24 mouse cellular contexts compared by ENCODE assay signal in genomic region chr9:117361431-117361830, GRCm38 (mm10).
DNase-seq lines count a peak whose midpoint lies in the region; ATAC-seq and TF ChIP-seq lines count a peak whose summit lies in the region.
"Had no signal": no experiment of that assay in that cellular context is flagged by ENCODE, and none has a peak within 500 bp of the region (broad histone marks: within the 10 kb centered on the region; RNA-seq: fewer than 3 reads in every experiment).

No protein-coding gene starts in this region.

- H3K4me3 ChIP-seq in forebrain, embryonic 11.5 days (ENCODE audit: low read depth, low read length) = no peak overlapping the region
- H3K4me3 ChIP-seq in forebrain, embryonic 13.5 days = no peak overlapping the region
- H3K4me3 ChIP-seq in midbrain, postnatal 0 days (ENCODE audit: low read depth, low read length) = no peak overlapping the region
- H3K4me3 ChIP-seq in midbrain, embryonic 11.5 days (ENCODE audit: low read depth, low read length) = no peak overlapping the region
- H3K4me3 ChIP-seq: heart, embryonic 15.5 days; liver, embryonic 13.5 days; myocyte had no signal

- H3K27ac ChIP-seq in forebrain, embryonic 11.5 days (ENCODE audit: low read depth, low read length) = no peak overlapping the region
- H3K27ac ChIP-seq in forebrain, embryonic 13.5 days = no peak overlapping the region
- H3K27ac ChIP-seq in midbrain, postnatal 0 days (ENCODE audit: low read depth, low read length) = no peak overlapping the region
- H3K27ac ChIP-seq in midbrain, embryonic 11.5 days (ENCODE audit: low read depth, low read length) = no peak overlapping the region
- H3K27ac ChIP-seq: heart, embryonic 15.5 days; liver, embryonic 13.5 days; stomach, postnatal 0 days had no signal

- DNase-seq in forebrain, embryonic 11.5 days (ENCODE audit: low spot score) = no peak
- DNase-seq in midbrain, postnatal 0 days (ENCODE audit: low spot score) = peak; percentile 38
- no peak for DNase-seq in midbrain, embryonic 11.5 days (ENCODE audit: low spot score, missing footprints)
- DNase-seq in embryo, embryonic 11 days = peak; percentile 45
- peak; percentile 65 for DNase-seq in mesoderm, embryonic 11.5 days (ENCODE audit: low read depth, low spot score)
- DNase-seq in gastrocnemius, adult 8-10 months (ENCODE audit: low spot score in 2 of 2) = no peak
- DNase-seq: cerebellum, adult 11-12 months; cerebellum, postnatal 14 days; heart, postnatal 4 days; kidney, adult 18-20 months; kidney, postnatal 4 days; liver, embryonic 13.5 days; lung, adult 2 months; lung, postnatal 14 days; midbrain, embryonic 14.5 days; right cerebral cortex, postnatal 4 days; thymus, adult 2 months; thymus, postnatal 4 days had no signal

- no peak for TF ChIP-seq CTCF in midbrain, postnatal 0 days (IDR thresholded peaks at IDR 0.05)

- H3K4me2 ChIP-seq in forebrain, embryonic 11.5 days (ENCODE audit: low read depth, low read length, severe bottlenecking) = no peak overlapping the region
- H3K4me2 ChIP-seq in forebrain, embryonic 13.5 days = no peak overlapping the region
- no peak overlapping the region for H3K4me2 ChIP-seq in midbrain, postnatal 0 days (ENCODE audit: low read depth, low read length, poor library complexity, severe bottlenecking)
- H3K4me2 ChIP-seq in midbrain, embryonic 11.5 days = no peak overlapping the region
- H3K4me2 ChIP-seq: heart, embryonic 15.5 days; liver, embryonic 13.5 days had no signal

- WGBS in forebrain, embryonic 11.5 days = 10% methylated on average over 5 of the region's 5 CpGs
- 4% methylated on average over 5 of the region's 5 CpGs for WGBS in forebrain, embryonic 13.5 days
- WGBS in midbrain, postnatal 0 days = 30% methylated on average over 5 of the region's 5 CpGs
- 22% methylated on average over 5 of the region's 5 CpGs for WGBS in midbrain, embryonic 11.5 days

- H3K9ac ChIP-seq in forebrain, embryonic 11.5 days (ENCODE audit: low read length) = no peak overlapping the region
- H3K9ac ChIP-seq in forebrain, embryonic 13.5 days = no peak overlapping the region
- H3K9ac ChIP-seq in midbrain, postnatal 0 days (replicated peaks; ENCODE audit: low read length, poor library complexity, severe bottlenecking) = no peak overlapping the region
- H3K9ac ChIP-seq in midbrain, embryonic 11.5 days (ENCODE audit: low read length) = no peak overlapping the region
- H3K9ac ChIP-seq: heart, embryonic 15.5 days; liver, embryonic 13.5 days had no signal

- peak; percentile 40; the same call in 1 of the 2 replicates for ATAC-seq in forebrain, embryonic 11.5 days (replicated peaks; ENCODE audit: low FRiP score)
- no peak for ATAC-seq in forebrain, embryonic 13.5 days
- no peak for ATAC-seq in midbrain, postnatal 0 days (ENCODE audit: low FRiP score)
- ATAC-seq in midbrain, embryonic 11.5 days (ENCODE audit: low FRiP score) = no peak
- ATAC-seq in CD4-positive, CD25-positive, alpha-beta regulatory T cell, adult 4 months = no peak
- ATAC-seq: inflammation-experienced regulatory T-cells, adult 6 months had no signal

- H3K9me3 ChIP-seq in forebrain, embryonic 11.5 days (ENCODE audit: control insufficient read depth, low read length) = no peaks in the 10 kb centered on the region
- H3K9me3 ChIP-seq in forebrain, embryonic 13.5 days (replicated peaks) = no peaks in the 10 kb centered on the region
- no peaks in the 10 kb centered on the region for H3K9me3 ChIP-seq in midbrain, postnatal 0 days (ENCODE audit: low read length)
- H3K9me3 ChIP-seq in midbrain, embryonic 11.5 days (ENCODE audit: control insufficient read depth, low read length) = no peaks in the 10 kb centered on the region
- H3K9me3 ChIP-seq: heart, embryonic 15.5 days; liver, embryonic 13.5 days had no signal

- no peaks in the 10 kb centered on the region for H3K36me3 ChIP-seq in forebrain, embryonic 11.5 days (ENCODE audit: control insufficient read depth, insufficient read depth, low read length)
- H3K36me3 ChIP-seq in forebrain, embryonic 13.5 days (ENCODE audit: poor library complexity, severe bottlenecking) = no peaks in the 10 kb centered on the region
- no peaks in the 10 kb centered on the region for H3K36me3 ChIP-seq in midbrain, postnatal 0 days (ENCODE audit: insufficient read depth, low read length)
- H3K36me3 ChIP-seq in midbrain, embryonic 11.5 days (ENCODE audit: control insufficient read depth, insufficient read depth, low read length) = no peaks in the 10 kb centered on the region
- H3K36me3 ChIP-seq: heart, embryonic 15.5 days; liver, embryonic 13.5 days had no signal

- peaks cover 1% of the 10 kb centered on the region; the same call in 1 of the 2 replicates for H3K4me1 ChIP-seq in forebrain, embryonic 11.5 days (replicated peaks; ENCODE audit: control insufficient read depth, insufficient read depth, low read length)
- H3K4me1 ChIP-seq in forebrain, embryonic 13.5 days = peaks cover 21% of the 10 kb centered on the region
- peaks cover 3% of the 10 kb centered on the region; the same call in 1 of the 2 replicates for H3K4me1 ChIP-seq in midbrain, postnatal 0 days (ENCODE audit: insufficient read depth, low read length)
- peaks cover 23% of the 10 kb centered on the region for H3K4me1 ChIP-seq in midbrain, embryonic 11.5 days (ENCODE audit: control insufficient read depth, insufficient read depth, low read length)
- H3K4me1 ChIP-seq: liver, embryonic 13.5 days had no signal

- peaks cover 7% of the 10 kb centered on the region; the same call in 1 of the 2 replicates for H3K27me3 ChIP-seq in forebrain, embryonic 11.5 days (ENCODE audit: control insufficient read depth, insufficient read depth, low read length)
- H3K27me3 ChIP-seq in forebrain, embryonic 13.5 days = peaks cover 41% of the 10 kb centered on the region
- no peaks in the 10 kb centered on the region for H3K27me3 ChIP-seq in midbrain, postnatal 0 days (ENCODE audit: insufficient read depth, low read length)
- H3K27me3 ChIP-seq in midbrain, embryonic 11.5 days (ENCODE audit: control insufficient read depth, insufficient read depth, low read length) = no peaks in the 10 kb centered on the region
- H3K27me3 ChIP-seq: heart, embryonic 15.5 days; liver, embryonic 13.5 days had no signal

Comparison
In these comparisons a context has a peak if more than half of its experiments do, and no peak if none do; other contexts are left out.
1. DNase-seq: peak in midbrain, postnatal 0 days (single experiment), embryo, embryonic 11 days (single experiment) and mesoderm, embryonic 11.5 days (single experiment); none in forebrain, embryonic 11.5 days (single experiment), midbrain, embryonic 11.5 days (single experiment) and gastrocnemius, adult 8-10 months (0 of 2).